Mouse (Mus musculus) forebrain, embryonic 16.5 days (tissue): ENCODE results near the gene Adss. TPM values are rescaled to one million over a fixed set of nuclear protein-coding genes. Genes with fewer than 3 reads are reported as not detected.
A peak's percentile ranks its signal among the peaks of the same experiment; 100 is the strongest.
"Not testable (repeated sequence)": the region's sequence is repeated elsewhere in the genome, so short reads cannot be mapped to it uniquely, and the experiment has no call there.

Experiments used
- ATAC-seq: fragments of 200-750 bp; cut with Nextera tagmentation; 2 replicates; pipeline ENCODE4 v1.8.0; 2017; ENCODE audit warnings: mild to moderate bottlenecking, moderate library complexity
- H3K27ac ChIP-seq: fragments of 300-500 bp; sonication (generic); 2 replicates; pipeline ENCODE4 v1.5.1; 2014; ENCODE audit warnings: low read length, control low read depth
- H3K27me3 ChIP-seq: fragments of 300-500 bp; sonication (generic); replicated peaks from 2 replicates; pipeline ENCODE4 v1.6.1; 2014; ENCODE audit warnings: low read length; ENCODE audit not compliant: control insufficient read depth, insufficient read depth
- H3K36me3 ChIP-seq: fragments of 300-500 bp; sonication (generic); 2 replicates; pipeline ENCODE4 v1.6.1; 2014; ENCODE audit not compliant: control insufficient read depth, insufficient read depth
- H3K4me1 ChIP-seq: fragments of 300-500 bp; sonication (generic); replicated peaks from 2 replicates; pipeline ENCODE4 v1.6.1; 2014; ENCODE audit warnings: low read length; ENCODE audit not compliant: control insufficient read depth, insufficient read depth
- H3K4me2 ChIP-seq: fragments of 300-500 bp; sonication (generic); 2 replicates; pipeline ENCODE4 v1.6.1; 2014; ENCODE audit warnings: mild to moderate bottlenecking, low read length, control low read depth
- H3K4me3 ChIP-seq: fragments of 300-500 bp; sonication (generic); replicated peaks from 2 replicates; pipeline ENCODE4 v1.5.1; 2014; ENCODE audit warnings: mild to moderate bottlenecking, low read length, control low read depth
- H3K9ac ChIP-seq: fragments of 300-500 bp; sonication (generic); replicated peaks from 2 replicates; pipeline ENCODE4 v1.6.1; 2014; ENCODE audit warnings: low read depth, low read length, control low read depth
- H3K9me3 ChIP-seq: fragments of 300-500 bp; sonication (generic); 2 replicates; pipeline ENCODE4 v1.6.1; 2016; ENCODE audit warnings: low read length; ENCODE audit not compliant: control insufficient read depth
- WGBS: fragments of 180-500 bp; shearing (Covaris S2); extraction: QIAGEN DNeasy Blood & Tissue Kit; methylation state at CpG from one replicate; pipeline ENCODE4 v1.1.7; 2014; 5-methylcytosine and 5-hydroxymethylcytosine counted together
- polyA plus RNA-seq: library from polyadenylated mRNA; unstranded; fragments of >200 nt; fragmentation: Nextera tagmentation; extraction: Ambion mirVana; gene quantifications from 2 replicates; pipeline ENCODE4 v1.2.1, GENCODE M21; 2015

Adss gene
- 54.0 and 57.0 TPM in 2 replicates for polyA plus RNA-seq

DNA sequence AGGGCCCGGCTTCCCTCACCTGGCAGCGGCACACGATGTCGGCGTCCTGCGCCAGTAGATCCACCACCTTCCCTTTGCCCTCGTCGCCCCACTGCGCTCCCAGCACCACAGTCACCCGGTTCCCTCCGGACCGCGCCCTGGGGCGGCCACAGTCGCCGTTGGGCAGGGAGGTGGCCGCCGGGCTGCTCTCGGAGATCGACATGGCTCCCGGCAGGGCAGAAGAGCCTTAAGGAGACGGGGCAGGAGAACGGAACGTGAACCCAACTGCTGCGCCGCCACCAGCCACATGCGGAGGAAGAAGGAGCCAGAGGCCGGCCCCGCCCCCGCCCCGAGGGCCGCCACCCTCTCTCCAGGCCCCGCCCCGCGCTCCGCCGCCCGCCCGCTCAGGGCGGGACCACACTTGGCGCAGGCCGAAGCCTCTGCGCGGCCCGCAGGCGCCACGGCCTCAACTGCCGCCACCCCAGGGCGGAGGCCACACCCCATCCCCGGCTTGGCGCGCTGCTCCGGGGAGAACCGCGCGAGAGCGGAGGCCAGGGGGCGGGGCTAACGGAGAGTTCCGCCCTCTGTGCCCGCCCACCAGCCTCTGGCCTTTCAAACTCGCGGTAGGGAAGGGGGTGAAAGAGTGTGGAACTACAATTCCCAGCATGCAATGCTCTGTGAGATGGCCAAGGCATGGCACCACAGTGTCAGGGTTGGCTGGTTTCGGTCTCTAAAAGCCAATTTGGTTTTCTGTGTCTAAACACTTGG lies at the start of gene Adss:
Adss (minus strand) TSS at position 319 of the 747 bp plus-strand sequence.
- H3K36me3 ChIP-seq: no peaks in the 10 kb centered on the region
- H3K9me3 ChIP-seq: no peaks in the 10 kb centered on the region
- peak within 1 kb of the TSS; percentile 73 for H3K4me2 ChIP-seq
- H3K9ac ChIP-seq: peak within 1 kb of the TSS; percentile 76
- H3K27ac ChIP-seq: peak within 1 kb of the TSS; percentile 84
- ATAC-seq: peak; percentile 98
- H3K4me1 ChIP-seq: peaks cover 11% of the 10 kb centered on the region
- 1% methylated on average over 49 of the region's 64 CpGs for WGBS
- peak within 1 kb of the TSS; percentile 74 for H3K4me3 ChIP-seq
- H3K27me3 ChIP-seq: no peaks in the 10 kb centered on the region

- H3K4me2 ChIP-seq, H3K27ac ChIP-seq, H3K4me1 ChIP-seq, H3K9me3 ChIP-seq, H3K36me3 ChIP-seq, H3K4me3 ChIP-seq, H3K9ac ChIP-seq, ATAC-seq, H3K27me3 ChIP-seq: not testable (repeated sequence)
- 52% methylated on average over 3 of the region's 3 CpGs for WGBS
These were observed 49.5 kb upstream of the Adss start for GRCm38 (mm10) chr1:177845812-177846211.

GRCm38 (mm10) chr1:177827776-177828175 lies 31.5 kb upstream of the Adss start:
- H3K27ac ChIP-seq, H3K27me3 ChIP-seq, H3K9ac ChIP-seq, H3K4me3 ChIP-seq, H3K4me1 ChIP-seq, ATAC-seq, H3K36me3 ChIP-seq, H3K4me2 ChIP-seq, H3K9me3 ChIP-seq: not testable (repeated sequence)
- WGBS: 73% methylated on average over 4 of the region's 4 CpGs

DNA sequence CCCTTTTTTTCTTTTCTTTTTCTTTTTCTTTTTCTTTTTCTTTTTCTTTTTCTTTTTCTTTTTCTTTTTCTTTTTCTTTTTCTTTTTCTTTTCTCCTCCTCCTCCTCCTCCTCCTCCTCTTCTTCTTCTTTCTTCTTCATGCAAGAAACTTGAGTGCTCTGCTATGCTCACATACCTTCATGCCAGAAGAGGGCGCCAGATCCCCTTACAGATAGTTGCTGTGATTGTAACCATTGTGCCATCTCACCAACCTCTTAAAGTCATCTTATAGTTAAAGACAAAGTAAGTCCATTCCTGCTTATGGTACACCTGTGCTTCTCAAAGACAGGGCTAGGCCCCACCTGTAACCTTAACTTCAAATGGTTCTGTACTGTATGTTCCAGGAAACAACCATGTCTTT lies 10.5 kb upstream of the Adss start:
- not testable (repeated sequence) for H3K4me3 ChIP-seq, ATAC-seq, H3K4me2 ChIP-seq, H3K27ac ChIP-seq, H3K36me3 ChIP-seq, H3K9me3 ChIP-seq, H3K4me1 ChIP-seq, H3K9ac ChIP-seq, H3K27me3 ChIP-seq
- 36% methylated on average over 1 of the region's 1 CpGs for whole genome bisulfite sequencing

GRCm38 (mm10) chr1:177803511-177803910 lies 7.2 kb upstream of the Adss start:
- Histone ChIP-seq H3K9me3 (peaks cover 3% of the 10 kb centered on the region; the same call in 1 of the 2 replicates), H3K36me3 (no peaks in the 10 kb centered on the region), H3K4me3 (no peak overlapping the region), H3K27me3 (no peaks in the 10 kb centered on the region), H3K4me1 (no peaks in the 10 kb centered on the region), H3K9ac (no peak overlapping the region), H3K27ac (no peak overlapping the region), H3K4me2 (no peak overlapping the region)
- 89% methylated on average over 2 of the region's 2 CpGs for WGBS
- ATAC-seq: no peak

DNA sequence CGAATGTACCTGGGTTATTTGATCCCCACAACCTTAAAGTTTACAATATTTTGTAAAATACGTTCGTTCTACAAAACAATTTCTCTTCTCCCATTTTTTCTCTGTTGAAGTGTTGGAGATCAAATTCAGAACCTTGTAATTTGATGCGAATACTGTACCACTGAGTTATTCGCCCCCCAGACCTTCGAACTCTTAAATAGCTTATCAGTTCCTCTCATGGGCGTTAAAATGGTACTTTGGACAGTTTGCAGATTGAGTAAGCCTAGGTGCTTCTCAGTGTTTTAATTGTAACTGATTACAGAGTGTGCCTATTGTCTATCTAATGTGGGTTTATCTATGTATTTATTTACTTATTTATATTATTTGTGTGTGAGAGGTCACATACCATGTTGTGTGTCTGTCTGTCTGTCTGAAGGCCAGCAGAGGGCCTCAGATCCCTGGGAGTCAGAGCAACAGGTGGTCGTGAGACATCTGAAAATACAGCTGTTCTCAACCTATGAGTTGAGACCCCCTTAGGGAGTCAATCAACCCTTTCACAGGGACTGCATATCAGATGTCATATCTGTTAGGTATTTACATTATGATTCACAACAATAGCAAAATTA lies 942 bp upstream of the Adss start:
- Histone ChIP-seq H3K4me1 (peaks cover 11% of the 10 kb centered on the region), H3K27ac (no peak overlapping the region), H3K4me3 (no peak overlapping the region), H3K9ac (no peak overlapping the region), H3K9me3 (no peaks in the 10 kb centered on the region), H3K4me2 (no peak overlapping the region), H3K27me3 (no peaks in the 10 kb centered on the region), H3K36me3 (no peaks in the 10 kb centered on the region)
- WGBS: 74% methylated on average over 8 of the region's 8 CpGs
- ATAC-seq: no peak

DNA sequence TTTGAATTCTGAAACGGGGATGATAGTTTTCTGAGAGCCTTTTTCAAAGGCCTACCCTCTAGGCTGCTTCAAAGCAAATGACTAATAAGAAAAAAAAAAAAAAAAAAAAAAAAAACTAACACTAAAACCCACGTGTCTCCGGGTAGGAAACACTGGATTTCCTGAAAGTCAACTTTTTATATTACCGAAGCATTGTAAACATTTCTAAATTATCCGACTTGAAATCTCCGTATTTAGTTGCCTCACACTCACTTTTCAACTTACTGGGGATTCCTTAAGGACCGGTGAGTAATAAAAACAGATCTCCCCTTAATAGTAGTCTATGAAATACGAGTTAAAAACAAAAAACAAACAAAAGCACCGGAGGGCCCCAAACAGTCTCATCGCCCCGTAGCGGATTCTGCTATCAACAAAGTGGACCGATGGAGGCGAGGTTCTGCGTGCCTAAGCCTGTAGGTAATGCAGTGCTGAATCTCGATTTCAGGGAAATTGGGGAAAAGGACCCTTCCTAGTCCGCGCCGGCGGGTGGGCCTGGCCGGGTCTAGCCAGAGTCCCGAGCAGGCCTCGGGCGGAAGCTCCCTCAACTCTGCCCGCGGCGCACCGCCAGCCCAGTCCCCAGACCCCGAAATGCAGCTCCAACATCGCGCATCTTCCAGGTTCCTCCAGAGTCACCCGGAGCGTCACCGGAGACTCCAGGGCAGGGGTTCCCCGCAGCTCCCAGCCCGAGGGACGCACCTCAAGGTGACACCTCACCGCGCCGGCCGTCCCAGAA lies 704 bp downstream of the Adss start:
- no peaks in the 10 kb centered on the region for H3K9me3 ChIP-seq
- under 1% methylated on average over 41 of the region's 41 CpGs for WGBS
- H3K27ac ChIP-seq: peak overlapping the region; percentile 84
- H3K4me3 ChIP-seq: peak overlapping the region; percentile 74
- peak overlapping the region; percentile 76 for H3K9ac ChIP-seq
- peak; percentile 36 for ATAC-seq
- peak overlapping the region; percentile 73 for H3K4me2 ChIP-seq
- peaks cover 11% of the 10 kb centered on the region for H3K4me1 ChIP-seq
- no peaks in the 10 kb centered on the region for H3K36me3 ChIP-seq
- H3K27me3 ChIP-seq: no peaks in the 10 kb centered on the region

GRCm38 (mm10) chr1:177794866-177795265 lies 1.4 kb downstream of the Adss start:
- Histone ChIP-seq H3K9ac (0 out of 2 replicates have a peak overlapping the region, but pooled peaks have one; percentile 26), H3K27me3 (no peaks in the 10 kb centered on the region), H3K4me1 (peaks cover 11% of the 10 kb centered on the region), H3K36me3 (no peaks in the 10 kb centered on the region), H3K9me3 (no peaks in the 10 kb centered on the region), H3K4me3 (peak overlapping the region; percentile 74), H3K27ac (no peak overlapping the region), H3K4me2 (peak overlapping the region; percentile 73)
- WGBS: 7% methylated on average over 8 of the region's 8 CpGs
- ATAC-seq: no peak

GRCm38 (mm10) chr1:177792835-177793234 lies 3.5 kb downstream of the Adss start:
- H3K4me3 ChIP-seq: no peak overlapping the region
- H3K36me3 ChIP-seq: no peaks in the 10 kb centered on the region
- no peak overlapping the region for H3K4me2 ChIP-seq
- 0 out of 2 replicates have a peak, but pooled peaks cover 5% of the 10 kb centered on the region for H3K9me3 ChIP-seq
- H3K27me3 ChIP-seq: no peaks in the 10 kb centered on the region
- no peak for ATAC-seq
- 88% methylated on average over 3 of the region's 3 CpGs for WGBS
- no peak overlapping the region for H3K9ac ChIP-seq
- no peak overlapping the region for H3K27ac ChIP-seq
- peaks cover 11% of the 10 kb centered on the region for H3K4me1 ChIP-seq
